Mouse (Mus musculus): Measurements from ENCODE around the gene Zfp691.

Gene Zfp691

GRCm38 (mm10) chr4:119173851-119174453, at the start of gene Zfp691:
Gene Zfp691, minus strand, starts transcription at chr4:119174195.
- DNase-seq = peak; percentile 97

GRCm38 (mm10) chr4:119223696-119224095, 49.7 kb upstream of the Zfp691 start:
- DNase-seq = peak; percentile 54

- DNase-seq = no peak
Measured at GRCm38 (mm10) chr4:119218169-119218568, 44.2 kb upstream of the Zfp691 start, which contains the start of gene Tmem269. Gene Tmem269, minus strand, starts transcription at chr4:119218217.

GRCm38 (mm10) chr4:119216667-119217066, 42.7 kb upstream of the Zfp691 start:
- no peak for DNase-seq

GRCm38 (mm10) chr4:119204672-119205071, 30.7 kb upstream of the Zfp691 start:
- DNase-seq = peak; percentile 29

GRCm38 (mm10) chr4:119198105-119198504, 24.1 kb upstream of the Zfp691 start:
- no peak for DNase-seq

- no peak for DNase-seq
Measured at GRCm38 (mm10) chr4:119195582-119196320, 21.8 kb upstream of the Zfp691 start.

GRCm38 (mm10) chr4:119194909-119195581, 21.1 kb upstream of the Zfp691 start, which contains the start of gene Svbp:
Gene Svbp, plus strand, starts transcription at chr4:119195306.
- peak; percentile 81 for DNase-seq

GRCm38 (mm10) chr4:119192757-119193156, 18.8 kb upstream of the Zfp691 start:
- no peak for DNase-seq

- DNase-seq = no peak
Measured at GRCm38 (mm10) chr4:119191273-119191672, 17.3 kb upstream of the Zfp691 start.

GRCm38 (mm10) chr4:119190618-119191017, 16.6 kb upstream of the Zfp691 start:
- no peak for DNase-seq

- no peak for DNase-seq
Measured at GRCm38 (mm10) chr4:119189864-119190263, 15.9 kb upstream of the Zfp691 start, which contains the start of gene Ermap. Gene Ermap, minus strand, starts transcription at chr4:119190011.

- no peak for DNase-seq
Measured at GRCm38 (mm10) chr4:119189392-119189791, 15.4 kb upstream of the Zfp691 start.

GRCm38 (mm10) chr4:119188060-119188785, 14.2 kb upstream of the Zfp691 start:
- DNase-seq = no peak

- DNase-seq = no peak
Measured at GRCm38 (mm10) chr4:119185771-119186170, 11.8 kb upstream of the Zfp691 start.

- no peak for DNase-seq
Measured at GRCm38 (mm10) chr4:119183525-119183924, 9.5 kb upstream of the Zfp691 start.

- DNase-seq = peak; percentile 63
Measured at GRCm38 (mm10) chr4:119181456-119181855, 7.5 kb upstream of the Zfp691 start.

GRCm38 (mm10) chr4:119180133-119180707, 6.2 kb upstream of the Zfp691 start:
- no peak for DNase-seq

- peak; percentile 31 for DNase-seq
Measured at GRCm38 (mm10) chr4:119178331-119178730, 4.3 kb upstream of the Zfp691 start.

- DNase-seq = peak; percentile 73
Measured at GRCm38 (mm10) chr4:119177702-119178101, 3.7 kb upstream of the Zfp691 start.

GRCm38 (mm10) chr4:119172919-119173650, 910 bp downstream of the Zfp691 start:
- no peak for DNase-seq

- peak; percentile 86 for DNase-seq
Measured at GRCm38 (mm10) chr4:119167663-119168062, 6.3 kb downstream of the Zfp691 start.
